Mouse (Mus musculus) kidney, adult 9 months (tissue): Measurements from ENCODE around the gene Emsy.
A peak's percentile ranks its signal among the peaks of the same experiment; 100 is the strongest.

Experiments
- DNase-seq: peaks from one replicate; pipeline ENCODE4 v3.0.0; 2022

Gene Emsy

GRCm38 (mm10) chr7:98656531-98657221, at the start of gene Emsy:
Gene Emsy (minus strand): TSS chr7:98656783.
- DNase-seq: peak; percentile 99

- no peak for DNase-seq
Measured at GRCm38 (mm10) chr7:98704276-98704675, 47.7 kb upstream of the Emsy start.

- peak; percentile 38 for DNase-seq
Measured at GRCm38 (mm10) chr7:98703365-98703881, 46.8 kb upstream of the Emsy start.

- peak; percentile 99 for DNase-seq
Measured at GRCm38 (mm10) chr7:98702283-98703240, 46.0 kb upstream of the Emsy start, which contains the start of gene Thap12. Gene Thap12 (plus strand): TSS chr7:98703103.

- DNase-seq: peak; percentile 33
Measured at GRCm38 (mm10) chr7:98701771-98702170, 45.2 kb upstream of the Emsy start.

GRCm38 (mm10) chr7:98698590-98698989, 42.0 kb upstream of the Emsy start:
- DNase-seq: no peak

- no peak for DNase-seq
Measured at GRCm38 (mm10) chr7:98698041-98698440, 41.5 kb upstream of the Emsy start.

- peak; percentile 45 for DNase-seq
Measured at GRCm38 (mm10) chr7:98697496-98697895, 40.9 kb upstream of the Emsy start.

GRCm38 (mm10) chr7:98694046-98694445, 37.5 kb upstream of the Emsy start:
- peak; percentile 33 for DNase-seq

- DNase-seq: peak; percentile 70
Measured at GRCm38 (mm10) chr7:98692761-98693546, 36.4 kb upstream of the Emsy start.

GRCm38 (mm10) chr7:98690831-98691230, 34.2 kb upstream of the Emsy start:
- DNase-seq: no peak

- DNase-seq: no peak
Measured at GRCm38 (mm10) chr7:98690126-98690525, 33.5 kb upstream of the Emsy start.

GRCm38 (mm10) chr7:98685895-98686294, 29.3 kb upstream of the Emsy start:
- DNase-seq: peak; percentile 44

GRCm38 (mm10) chr7:98682821-98683220, 26.2 kb upstream of the Emsy start:
- DNase-seq: no peak

GRCm38 (mm10) chr7:98680691-98681090, 24.1 kb upstream of the Emsy start:
- no peak for DNase-seq

- DNase-seq: peak; percentile 53
Measured at GRCm38 (mm10) chr7:98678441-98678840, 21.9 kb upstream of the Emsy start.

- DNase-seq: peak; percentile 28
Measured at GRCm38 (mm10) chr7:98677511-98677910, 20.9 kb upstream of the Emsy start.

- no peak for DNase-seq
Measured at GRCm38 (mm10) chr7:98674344-98674743, 17.8 kb upstream of the Emsy start.

GRCm38 (mm10) chr7:98672241-98672955, 15.8 kb upstream of the Emsy start:
- DNase-seq: no peak

GRCm38 (mm10) chr7:98671416-98671815, 14.8 kb upstream of the Emsy start:
- peak; percentile 39 for DNase-seq

GRCm38 (mm10) chr7:98670831-98671230, 14.2 kb upstream of the Emsy start:
- no peak for DNase-seq
